Mouse (Mus musculus) thymus, postnatal 14 days (tissue): Measurements from ENCODE around the gene Rcsd1.
A peak's percentile ranks its signal among the peaks of the same experiment; 100 is the strongest.

Source experiments
- DNase-seq: peaks from one replicate; pipeline ENCODE4 v3.0.0; 2021

The Rcsd1 gene

GRCm38 (mm10) chr1:165709629-165710256, at the start of gene Rcsd1:
Rcsd1 (minus strand) TSS chr1:165709757.
- DNase-seq: peak; percentile 90

GRCm38 (mm10) chr1:165755194-165755593, 45.6 kb upstream of the Rcsd1 start:
- no peak for DNase-seq

- DNase-seq: no peak
Observed at GRCm38 (mm10) chr1:165754205-165754604, 44.6 kb upstream of the Rcsd1 start.

GRCm38 (mm10) chr1:165751838-165752237, 42.3 kb upstream of the Rcsd1 start:
- DNase-seq: no peak

GRCm38 (mm10) chr1:165751142-165751541, 41.6 kb upstream of the Rcsd1 start:
- DNase-seq: no peak

- no peak for DNase-seq
Observed at GRCm38 (mm10) chr1:165748053-165748452, 38.5 kb upstream of the Rcsd1 start.

GRCm38 (mm10) chr1:165741989-165742388, 32.4 kb upstream of the Rcsd1 start:
- no peak for DNase-seq

- no peak for DNase-seq
Observed at GRCm38 (mm10) chr1:165738985-165739384, 29.4 kb upstream of the Rcsd1 start.

GRCm38 (mm10) chr1:165737867-165738266, 28.3 kb upstream of the Rcsd1 start:
- no peak for DNase-seq

- DNase-seq: no peak
Observed at GRCm38 (mm10) chr1:165737451-165737850, 27.9 kb upstream of the Rcsd1 start.

GRCm38 (mm10) chr1:165735826-165736818, 26.6 kb upstream of the Rcsd1 start:
- DNase-seq: peak; percentile 93

GRCm38 (mm10) chr1:165734840-165735239, 25.3 kb upstream of the Rcsd1 start:
- no peak for DNase-seq

GRCm38 (mm10) chr1:165731553-165731952, 22.0 kb upstream of the Rcsd1 start:
- DNase-seq: no peak

- DNase-seq: peak; percentile 79
Observed at GRCm38 (mm10) chr1:165730129-165730528, 20.6 kb upstream of the Rcsd1 start.

- DNase-seq: no peak
Observed at GRCm38 (mm10) chr1:165728057-165728639, 18.6 kb upstream of the Rcsd1 start.

- no peak for DNase-seq
Observed at GRCm38 (mm10) chr1:165726986-165727385, 17.4 kb upstream of the Rcsd1 start.

GRCm38 (mm10) chr1:165725039-165725644, 15.6 kb upstream of the Rcsd1 start:
- no peak for DNase-seq

- no peak for DNase-seq
Observed at GRCm38 (mm10) chr1:165724219-165725033, 14.9 kb upstream of the Rcsd1 start.

GRCm38 (mm10) chr1:165722531-165723123, 13.1 kb upstream of the Rcsd1 start:
- no peak for DNase-seq

GRCm38 (mm10) chr1:165718543-165719105, 9.1 kb upstream of the Rcsd1 start:
- peak; percentile 58 for DNase-seq
